Mouse (Mus musculus) right cerebral cortex, adult 2 months (tissue): Measurements from ENCODE around the gene Rab3d.

Source experiments
- DNase-seq, 2 experiments: peaks; one replicate each; pipeline ENCODE4 v3.0.0; 2021 to 2022; ENCODE audit warnings: low spot score in 2 of 2

Rab3d gene

DNA sequence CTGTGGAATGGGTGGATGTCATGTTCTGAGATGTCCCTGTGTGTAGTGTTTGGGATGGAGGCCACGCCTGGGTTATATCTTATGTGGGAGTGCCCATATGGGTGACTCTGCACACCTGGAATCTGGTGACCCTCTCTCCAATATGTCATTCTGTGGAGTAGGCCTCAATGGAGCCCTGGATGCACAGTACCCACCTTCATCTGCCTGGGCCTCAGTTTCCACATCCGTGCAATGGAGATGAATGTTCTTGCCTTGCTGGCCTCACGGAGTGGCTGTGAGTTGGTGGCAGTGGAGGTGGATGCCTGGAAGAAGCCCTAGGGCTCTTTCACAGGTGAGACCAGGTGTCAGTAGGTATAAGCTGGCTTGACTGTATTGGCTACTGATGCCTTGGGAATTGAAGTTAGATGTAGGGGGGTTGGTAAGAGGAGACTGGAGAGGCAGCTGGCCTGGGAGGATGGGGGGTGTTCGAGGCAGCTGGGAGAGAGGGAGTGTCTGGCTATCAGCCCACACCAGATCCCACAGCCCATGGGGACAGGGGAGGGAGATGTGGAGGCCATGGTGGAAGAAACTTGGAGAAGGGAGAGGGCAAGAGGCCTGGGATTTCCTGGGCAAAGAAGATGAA lies 20.4 kb upstream of the Rab3d start:
- DNase-seq: no peak

- peak in 1 of 2 experiments; percentile 72 for DNase-seq
Measured at GRCm38 (mm10) chr9:21937711-21938175, 19.8 kb upstream of the Rab3d start.

DNA sequence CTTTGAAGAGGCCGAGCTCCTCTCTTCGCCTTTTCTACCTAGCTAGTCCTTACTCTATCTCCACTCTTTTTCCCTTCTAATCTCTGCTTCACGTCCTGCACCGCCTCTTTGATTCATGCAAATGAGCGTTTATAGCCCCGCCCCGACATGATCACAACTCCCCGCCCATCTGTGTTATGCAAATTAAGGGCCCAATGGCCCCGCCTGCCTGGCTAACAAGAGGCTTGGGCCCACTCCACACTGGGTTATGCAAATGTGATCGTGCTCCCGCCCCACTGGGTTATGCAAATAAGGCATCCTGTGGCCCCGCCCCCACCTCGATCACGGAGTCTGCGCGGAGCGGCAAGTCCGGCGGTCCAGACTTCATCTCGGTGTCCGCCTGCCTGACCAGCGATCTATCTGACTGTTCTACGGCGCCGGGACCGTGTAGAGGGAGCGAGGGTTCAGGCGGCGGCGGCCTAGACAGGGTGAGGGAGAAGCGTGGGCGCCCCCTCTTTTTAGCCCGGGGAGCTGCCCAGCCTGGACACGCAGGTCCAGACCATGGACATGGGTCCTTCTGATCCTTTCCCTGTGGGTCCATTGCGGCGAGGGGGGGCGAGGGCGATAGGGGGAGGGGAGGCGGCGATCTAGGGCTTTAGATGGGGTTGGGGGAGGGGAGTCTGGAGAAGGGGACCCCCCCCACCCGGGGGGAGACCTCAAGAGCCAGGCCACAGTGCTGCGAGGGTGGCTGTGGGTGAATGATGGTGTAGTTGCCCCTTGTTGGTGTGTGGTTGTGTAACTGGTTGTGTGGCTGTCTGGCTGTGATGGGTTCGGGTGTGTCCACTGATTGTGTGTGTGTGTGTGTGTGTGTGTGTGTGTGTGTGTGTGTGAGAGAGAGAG lies 18.9 kb upstream of the Rab3d start, which contains the start of gene Plppr2:
Plppr2 (plus strand) TSS at position 342 of the 879 bp plus-strand sequence.
- peak; percentile 98 to 99 for DNase-seq

DNA sequence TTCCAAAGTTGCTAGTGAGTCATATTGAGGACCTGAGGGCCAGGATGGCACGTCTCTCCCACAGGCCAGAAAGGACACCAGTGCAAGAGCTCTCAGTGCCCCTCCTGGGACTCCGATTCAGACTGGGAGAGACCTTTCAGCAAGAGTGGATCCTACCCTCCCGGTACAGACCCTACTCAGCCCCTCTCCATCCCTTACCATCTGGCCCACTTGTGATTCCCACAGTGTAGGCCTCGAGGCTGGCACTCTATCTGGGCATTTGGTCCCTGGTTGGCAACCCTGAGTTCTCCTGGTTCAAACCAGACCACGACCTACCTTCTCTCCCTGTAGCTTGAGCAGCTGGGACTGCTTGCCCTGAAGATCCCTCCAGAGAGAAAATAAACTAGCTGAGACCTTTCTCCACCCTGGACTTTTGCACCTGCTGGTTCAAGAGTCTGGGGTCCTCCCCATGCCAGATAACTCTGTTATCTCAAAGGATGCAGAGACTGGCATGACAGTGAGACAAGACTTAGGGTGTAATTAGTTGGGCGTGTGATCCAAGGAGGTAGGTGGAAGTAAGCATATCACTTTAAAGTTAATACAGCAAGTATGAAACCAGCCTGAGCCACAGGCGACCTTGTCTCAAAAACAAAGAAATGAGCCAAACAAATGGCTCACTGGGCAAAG lies 17.6 kb upstream of the Rab3d start:
- DNase-seq: no peak

DNA sequence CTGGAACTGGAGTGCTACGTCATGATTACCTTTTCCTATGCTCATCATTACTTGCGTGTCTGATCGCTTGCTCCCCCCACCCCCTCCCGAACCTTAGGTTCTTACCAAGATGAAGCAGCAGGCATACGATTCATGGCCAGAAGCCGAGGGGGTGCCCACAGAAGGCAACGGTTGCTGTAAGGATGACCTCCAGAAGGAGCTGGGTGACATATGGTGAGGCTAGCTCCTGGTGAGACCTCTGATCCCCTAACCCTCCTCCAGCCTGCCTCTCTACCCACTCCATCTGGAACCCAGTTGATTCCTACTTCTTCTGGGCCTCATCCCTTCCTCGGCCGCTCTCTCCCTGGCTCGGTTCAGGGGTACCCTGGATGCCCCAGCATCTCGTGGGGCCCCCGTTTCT lies 16.0 kb upstream of the Rab3d start:
- no peak for DNase-seq

- DNase-seq: no peak
Measured at GRCm38 (mm10) chr9:21932445-21933137, 14.6 kb upstream of the Rab3d start.

DNA sequence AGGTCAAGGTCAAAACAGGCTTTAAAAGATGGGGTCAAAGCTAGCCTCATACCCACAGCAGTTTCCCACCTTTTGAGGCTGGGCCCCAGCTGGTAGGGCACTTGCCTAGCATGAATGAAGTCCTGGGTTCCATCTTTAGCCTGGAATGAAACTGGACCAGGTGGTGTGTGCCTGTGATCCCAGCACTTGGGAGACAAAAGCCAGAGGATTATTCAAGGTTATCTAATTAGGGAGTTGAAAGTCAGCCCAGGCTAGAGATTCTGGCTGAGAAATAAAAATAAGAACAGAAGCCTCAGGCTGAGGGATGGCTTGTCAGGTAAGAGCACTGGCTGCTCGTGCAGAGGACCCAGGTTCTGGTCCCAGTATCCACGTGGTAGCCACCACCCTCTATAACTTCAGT lies 14.0 kb upstream of the Rab3d start:
- DNase-seq: no peak

- no peak for DNase-seq
Measured at GRCm38 (mm10) chr9:21929208-21929607, 11.2 kb upstream of the Rab3d start.

DNA sequence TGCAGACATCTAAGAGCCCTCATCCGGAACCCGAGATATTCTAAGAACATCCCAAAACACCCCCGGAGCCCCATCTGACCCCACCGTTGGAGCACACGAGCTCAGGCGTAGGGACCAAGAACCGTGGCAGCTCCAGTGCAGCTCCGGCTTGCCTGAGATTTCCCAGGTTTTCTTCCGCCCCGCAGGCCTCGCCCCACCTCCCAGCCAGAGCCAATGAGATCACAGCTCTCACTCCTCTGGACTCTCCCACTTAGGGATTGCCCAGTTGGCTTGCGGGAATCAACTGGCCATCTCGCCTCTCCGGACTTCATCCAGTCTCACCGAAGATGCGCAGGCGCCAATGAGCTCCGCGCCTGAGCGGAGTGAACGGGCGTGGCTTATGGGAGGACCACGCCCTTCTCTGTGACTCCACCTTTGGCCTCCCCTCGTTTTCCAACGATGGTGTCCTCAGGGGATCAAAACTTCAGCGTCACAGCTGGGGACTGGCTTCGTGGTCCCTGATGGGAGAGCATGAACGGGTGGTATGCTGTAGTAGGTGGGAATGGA lies 9.3 kb upstream of the Rab3d start, which contains the start of the genes Ccdc159 and Tmem205:
Ccdc159 (plus strand) TSS at position 264 of the 546 bp plus-strand sequence.
Tmem205 (minus strand) TSS at position 349 of the 546 bp plus-strand sequence.
- DNase-seq: peak; percentile 90 to 94

GRCm38 (mm10) chr9:21926784-21927183 lies 8.8 kb upstream of the Rab3d start:
- peak in 1 of 2 experiments; percentile 31 for DNase-seq

DNA sequence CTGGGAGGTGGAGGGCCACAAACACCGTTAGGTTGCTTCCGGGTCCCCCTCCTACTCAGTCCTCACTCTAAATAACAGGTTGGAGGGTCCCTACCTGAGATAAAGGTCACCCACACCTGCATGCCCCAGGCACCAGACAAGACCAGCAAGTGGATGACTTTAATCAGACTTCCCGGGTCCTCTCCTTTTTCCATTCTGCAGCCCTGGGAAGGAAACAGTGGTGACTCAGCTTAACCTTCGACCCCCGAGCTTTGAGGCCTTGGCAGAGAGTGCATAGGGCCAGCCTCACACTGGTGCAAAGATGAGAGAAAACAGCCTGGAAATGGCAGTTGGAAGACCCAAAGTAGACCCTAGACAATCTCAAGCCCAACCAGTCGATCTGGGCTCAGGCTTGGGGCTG lies 8.2 kb upstream of the Rab3d start:
- no peak for DNase-seq

DNA sequence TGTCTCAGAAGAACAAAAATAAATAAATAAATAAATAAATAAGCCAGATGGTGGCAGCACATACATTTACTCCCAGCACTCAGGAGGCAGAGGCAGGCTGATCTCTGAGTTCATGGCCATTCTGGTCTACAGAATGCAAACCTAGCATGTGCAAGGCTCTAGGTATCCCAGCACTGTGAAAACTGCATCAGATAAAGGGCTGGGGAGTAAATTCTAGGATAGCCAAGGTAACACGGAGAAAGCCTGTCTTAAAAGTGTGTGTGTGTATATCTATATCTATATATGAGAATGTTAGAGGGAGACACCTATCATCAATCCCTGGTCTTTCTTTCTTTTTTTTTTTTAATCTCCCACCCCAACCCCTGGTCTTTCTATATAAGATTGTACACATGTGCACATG lies 7.5 kb upstream of the Rab3d start:
- DNase-seq: no peak

GRCm38 (mm10) chr9:21925034-21925433 lies 7.0 kb upstream of the Rab3d start:
- no peak for DNase-seq

GRCm38 (mm10) chr9:21924099-21924493 lies 6.1 kb upstream of the Rab3d start:
- peak in 1 of 2 experiments; percentile 23 for DNase-seq

GRCm38 (mm10) chr9:21923490-21924098 lies 5.6 kb upstream of the Rab3d start:
- DNase-seq: no peak

DNA sequence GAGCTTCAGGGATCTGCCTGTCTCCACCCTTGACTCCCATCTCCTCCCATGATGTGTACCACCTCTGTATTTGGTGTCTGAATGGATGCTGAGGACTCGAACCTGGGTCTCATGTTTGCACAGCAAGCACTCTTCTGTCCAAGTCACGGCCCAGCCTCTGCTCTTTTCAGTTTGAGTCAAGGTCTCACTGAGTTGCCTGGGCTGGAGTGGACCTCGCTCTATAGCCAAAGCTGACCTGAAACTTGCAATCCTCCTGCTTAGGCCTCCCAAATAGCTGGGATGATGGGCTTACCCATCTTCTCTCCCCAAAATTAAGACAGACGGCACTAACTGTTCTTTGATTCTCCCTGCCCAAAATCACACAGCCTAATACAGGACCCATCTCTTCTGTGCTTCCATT lies 5.0 kb upstream of the Rab3d start:
- DNase-seq: no peak

DNA sequence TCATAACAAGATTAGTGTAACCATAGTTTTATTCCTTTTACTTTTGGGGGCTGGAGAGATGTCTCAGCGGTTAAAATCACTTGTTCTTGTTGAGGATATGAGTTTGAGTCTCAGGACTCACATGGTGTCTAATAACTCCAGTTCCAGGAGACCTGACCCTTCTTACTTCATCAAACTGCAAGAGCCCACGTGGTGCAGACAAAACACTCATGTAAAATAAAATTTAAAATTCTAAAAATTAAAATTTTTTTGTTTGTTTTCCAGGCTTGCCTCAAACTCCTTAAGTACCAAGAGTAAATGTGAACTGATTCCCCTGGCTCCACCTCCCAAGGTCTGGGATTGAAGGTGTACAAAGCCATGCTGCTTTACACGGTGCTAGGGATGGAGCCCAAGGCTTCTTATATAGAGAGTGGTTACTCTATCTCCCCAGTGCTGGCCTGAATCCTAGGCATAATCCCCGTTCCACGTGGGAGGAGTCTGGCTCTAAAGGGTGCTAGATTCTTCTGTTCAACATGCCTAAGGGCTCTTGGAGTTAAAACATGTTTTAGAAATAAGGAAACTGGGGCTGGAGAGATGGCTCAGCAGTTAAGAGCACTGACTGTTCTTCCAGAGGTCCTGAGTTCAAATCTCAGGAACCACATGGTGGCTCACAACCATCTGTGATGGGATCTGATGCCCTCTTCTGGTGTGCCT lies 846 bp upstream of the Rab3d start:
- peak; percentile 25 to 27 for DNase-seq

DNA sequence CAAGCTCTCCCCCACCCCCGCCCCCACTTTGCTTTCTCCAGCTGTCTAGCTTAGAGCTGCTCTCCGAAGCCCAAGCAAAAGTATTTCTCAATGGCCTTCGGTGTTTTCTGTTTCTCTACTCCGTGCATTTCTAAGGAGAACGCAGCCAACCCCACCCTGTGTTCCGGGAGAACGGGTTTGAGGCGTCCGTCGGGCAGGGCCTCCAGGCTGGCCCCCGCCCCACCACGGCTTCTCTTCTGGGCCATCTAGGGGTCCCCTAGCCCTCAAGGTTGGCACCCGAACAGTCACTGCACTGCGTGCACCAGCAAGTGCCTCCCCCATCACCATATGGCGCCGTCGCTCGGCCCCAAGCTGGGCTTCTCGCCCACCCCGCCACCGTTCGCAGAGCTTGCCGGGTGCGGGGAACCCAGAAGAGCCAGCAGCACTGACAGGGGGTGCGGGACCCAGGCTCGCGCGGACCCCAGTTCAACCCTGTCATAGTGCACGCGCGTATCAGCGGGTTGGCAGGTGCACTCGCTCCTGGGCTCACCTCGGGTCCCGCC lies 428 bp downstream of the Rab3d start:
- DNase-seq: peak; percentile 76 to 83

DNA sequence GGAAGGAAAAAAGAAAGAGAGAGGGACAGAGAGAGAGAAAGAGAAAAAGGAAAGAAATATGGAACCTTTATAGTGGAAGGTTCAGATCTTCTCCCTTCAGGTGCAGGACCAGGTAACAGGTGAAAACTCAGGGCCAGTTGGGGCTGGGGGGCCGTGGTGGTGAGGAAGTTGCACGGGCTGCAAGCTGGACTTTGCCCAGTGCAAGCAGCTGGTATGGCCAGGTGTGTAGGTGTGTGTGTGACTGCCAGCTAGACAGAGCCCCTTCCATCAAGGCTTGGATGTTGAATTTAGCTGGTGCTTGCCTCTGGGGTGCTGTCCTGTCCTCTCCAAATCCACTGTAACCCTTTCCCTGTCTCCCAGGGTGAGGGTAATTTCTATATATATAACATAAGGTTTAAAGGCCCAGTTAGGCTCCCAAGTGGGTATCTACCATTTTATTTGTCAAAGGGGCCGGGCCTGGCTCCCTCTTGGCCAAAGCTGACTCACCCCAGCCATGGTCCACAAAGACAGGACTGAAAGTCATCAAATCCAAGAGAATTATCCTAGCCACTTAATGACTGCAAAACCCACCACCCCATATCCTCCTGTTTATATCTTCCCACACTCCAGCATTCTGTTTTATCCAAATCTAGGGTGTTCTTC lies 1.0 kb downstream of the Rab3d start:
- DNase-seq: peak in 1 of 2 experiments; percentile 28
